Mouse (Mus musculus): ENCODE measurements around the gene Gm20388. TPM values are rescaled to one million over a fixed set of nuclear protein-coding genes. Genes with fewer than 3 reads are reported as not detected.

Gene Gm20388
- polyA plus RNA-seq, 1 experiment from 2014 or later: not detected

DNA sequence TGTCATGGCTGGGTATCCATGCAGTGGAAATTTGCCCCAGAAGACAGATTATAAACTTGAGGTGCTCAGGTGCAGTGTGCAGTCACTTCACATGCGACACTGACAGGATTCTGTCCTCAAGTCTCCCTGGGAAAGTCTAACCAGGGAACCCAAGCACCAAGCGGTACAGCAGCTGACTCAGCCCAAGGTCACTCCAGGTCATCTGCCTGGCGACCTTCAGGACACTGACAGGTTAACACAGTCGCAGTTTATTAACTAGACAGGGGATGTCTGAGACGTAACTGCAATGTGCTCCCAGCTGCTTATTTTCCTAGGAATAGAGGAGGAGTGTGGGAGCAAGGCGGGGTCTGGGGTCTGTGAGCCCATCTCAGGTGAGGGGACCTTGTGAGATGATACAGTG is 2558.8 kb downstream of the Gm20388 start:
- no peak overlapping the region for H3K9ac ChIP-seq (ENCODE audit: low read length)
- no peak overlapping the region for H3K4me2 ChIP-seq (replicated peaks; ENCODE audit: low read depth)
- TF ChIP-seq EP300 (optimal IDR thresholded peaks at IDR 0.05) (no peak), CTCF (IDR thresholded peaks at IDR 0.05; ENCODE audit: low read depth) (no peak)
- no peaks in the 10 kb centered on the region for H3K4me1 ChIP-seq (replicated peaks; ENCODE audit: control insufficient read depth, insufficient read depth)
- H3K36me3 ChIP-seq (ENCODE audit: control insufficient read depth, insufficient read depth, low read length): peaks cover 9% of the 10 kb centered on the region; the same call in 1 of the 2 replicates
- H3K27ac ChIP-seq (replicated peaks): no peak overlapping the region
- no peaks in the 10 kb centered on the region for H3K9me3 ChIP-seq (ENCODE audit: control insufficient read depth, low read length)
- 87% methylated on average over 6 of the region's 6 CpGs for WGBS
- DNase-seq (ENCODE audit: low spot score): no peak
- H3K27me3 ChIP-seq (ENCODE audit: control insufficient read depth, insufficient read depth, low read length): no peaks in the 10 kb centered on the region
- no peak for ATAC-seq (ENCODE audit: low FRiP score, low TSS enrichment)
- no peak overlapping the region for H3K4me3 ChIP-seq (ENCODE audit: low read depth, low read length)

DNA sequence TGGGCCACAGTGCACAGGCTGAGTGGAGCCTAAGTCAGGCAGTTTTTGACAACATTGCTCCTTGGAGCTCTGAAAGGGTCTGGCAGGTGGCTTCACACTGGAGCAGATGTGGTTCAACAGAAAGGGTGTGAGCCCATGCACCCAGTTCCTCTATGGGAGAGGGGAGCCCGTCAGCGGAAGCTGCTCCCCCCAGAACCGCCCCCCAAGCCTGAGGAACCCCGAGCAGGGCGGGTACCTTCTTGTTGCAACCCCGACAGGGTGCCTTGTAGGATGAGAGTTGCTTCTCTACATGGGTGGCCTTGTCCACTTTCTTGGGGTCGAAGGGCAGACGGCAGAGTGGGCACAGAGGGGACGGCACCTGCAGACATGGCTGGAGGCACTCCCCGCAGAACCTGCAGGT is 2559.3 kb downstream of the Gm20388 start:
- Histone ChIP-seq H3K27ac (replicated peaks) (no peak overlapping the region), H3K4me3 (ENCODE audit: low read depth, low read length) (no peak overlapping the region), H3K4me2 (replicated peaks; ENCODE audit: low read depth) (no peak overlapping the region), H3K27me3 (ENCODE audit: control insufficient read depth, insufficient read depth, low read length) (no peaks in the 10 kb centered on the region), H3K9ac (ENCODE audit: low read length) (no peak overlapping the region), H3K9me3 (ENCODE audit: control insufficient read depth, low read length) (no peaks in the 10 kb centered on the region), H3K4me1 (replicated peaks; ENCODE audit: control insufficient read depth, insufficient read depth) (peaks cover 3% of the 10 kb centered on the region; the same call in 1 of the 2 replicates), H3K36me3 (ENCODE audit: control insufficient read depth, insufficient read depth, low read length) (peaks cover 9% of the 10 kb centered on the region; the same call in 1 of the 2 replicates)
- ATAC-seq (ENCODE audit: low FRiP score, low TSS enrichment): no peak
- no peak for TF ChIP-seq EP300 (optimal IDR thresholded peaks at IDR 0.05)
- no peak for TF ChIP-seq CTCF (IDR thresholded peaks at IDR 0.05; ENCODE audit: low read depth)
- 88% methylated on average over 10 of the region's 10 CpGs for WGBS
- no peak for DNase-seq (ENCODE audit: low spot score)

DNA sequence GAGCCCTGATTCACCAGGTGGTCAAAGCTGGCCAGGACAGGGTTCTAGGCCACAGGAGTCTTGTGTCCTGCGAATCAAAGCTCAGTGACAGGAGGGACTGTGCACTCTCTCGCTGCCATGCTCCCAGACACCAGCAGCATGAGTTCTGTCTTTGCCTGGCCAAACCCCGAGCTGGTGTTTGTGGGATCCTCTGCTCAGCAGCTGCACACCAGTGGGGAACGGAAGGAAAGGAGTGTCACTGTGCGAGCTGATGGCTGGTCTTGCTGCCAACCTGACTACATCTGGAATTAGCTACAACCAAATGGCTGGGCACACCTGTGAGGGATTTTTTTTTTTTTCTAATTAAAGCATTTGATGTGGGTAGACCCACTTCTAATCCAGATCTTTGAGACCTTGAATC is 2560.1 kb downstream of the Gm20388 start:
- H3K36me3 ChIP-seq (ENCODE audit: control insufficient read depth, insufficient read depth, low read length): peaks cover 9% of the 10 kb centered on the region; the same call in 1 of the 2 replicates

DNA sequence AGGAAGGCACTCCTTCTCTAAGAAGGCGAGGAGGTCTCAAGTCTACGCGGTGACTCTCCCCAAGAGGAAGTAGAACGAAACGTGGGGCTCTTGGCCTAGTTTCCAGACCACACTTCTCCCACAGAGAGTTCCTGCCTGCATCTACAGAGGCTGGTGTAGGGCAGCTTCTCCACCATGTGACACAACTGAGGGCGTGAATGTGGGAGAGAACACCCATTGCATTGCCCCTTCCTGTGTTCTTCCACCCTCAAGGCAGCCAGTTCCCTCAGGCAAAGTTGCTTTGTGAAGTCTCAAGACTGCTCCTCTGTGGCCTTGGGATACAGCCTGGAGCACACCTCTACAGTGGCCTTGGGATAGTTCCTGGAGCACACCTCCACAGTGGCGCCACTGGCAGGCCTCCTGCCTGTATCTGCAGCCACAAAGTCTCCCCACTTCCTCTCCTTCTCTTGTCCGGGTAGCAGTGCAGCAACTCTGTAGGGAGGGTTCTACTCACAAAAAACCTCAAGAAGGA is 2563.3 kb downstream of the Gm20388 start:
- Histone ChIP-seq H3K9me3 (ENCODE audit: control insufficient read depth, low read length) (no peaks in the 10 kb centered on the region), H3K4me1 (replicated peaks; ENCODE audit: control insufficient read depth, insufficient read depth) (peaks cover 8% of the 10 kb centered on the region; the same call in 1 of the 2 replicates), H3K4me2 (replicated peaks; ENCODE audit: low read depth) (no peak overlapping the region), H3K27me3 (ENCODE audit: control insufficient read depth, insufficient read depth, low read length) (no peaks in the 10 kb centered on the region), H3K4me3 (ENCODE audit: low read depth, low read length) (no peak overlapping the region), H3K36me3 (ENCODE audit: control insufficient read depth, insufficient read depth, low read length) (peaks cover 3% of the 10 kb centered on the region; the same call in 1 of the 2 replicates), H3K9ac (ENCODE audit: low read length) (no peak overlapping the region), H3K27ac (replicated peaks) (no peak overlapping the region)
- TF ChIP-seq CTCF (IDR thresholded peaks at IDR 0.05; ENCODE audit: low read depth): no peak
- no peak for TF ChIP-seq EP300 (optimal IDR thresholded peaks at IDR 0.05)
- DNase-seq (ENCODE audit: low spot score) (no peak), ATAC-seq (ENCODE audit: low FRiP score, low TSS enrichment) (no peak)
- 92% methylated on average over 8 of the region's 8 CpGs for WGBS

More for the DNA sequence above, 2560.1 kb downstream of the Gm20388 start:
- WGBS: 88% methylated on average over 5 of the region's 5 CpGs
- Histone ChIP-seq H3K4me2 (replicated peaks; ENCODE audit: low read depth) (no peak overlapping the region), H3K9me3 (ENCODE audit: control insufficient read depth, low read length) (no peaks in the 10 kb centered on the region), H3K4me1 (replicated peaks; ENCODE audit: control insufficient read depth, insufficient read depth) (peaks cover 5% of the 10 kb centered on the region; the same call in 1 of the 2 replicates), H3K4me3 (ENCODE audit: low read depth, low read length) (no peak overlapping the region), H3K9ac (ENCODE audit: low read length) (no peak overlapping the region), H3K27me3 (ENCODE audit: control insufficient read depth, insufficient read depth, low read length) (no peaks in the 10 kb centered on the region), H3K27ac (replicated peaks) (no peak overlapping the region)
- DNase-seq (ENCODE audit: low spot score): no peak
- no peak for TF ChIP-seq CTCF (IDR thresholded peaks at IDR 0.05; ENCODE audit: low read depth)
- TF ChIP-seq EP300 (optimal IDR thresholded peaks at IDR 0.05): no peak
- no peak for ATAC-seq (ENCODE audit: low FRiP score, low TSS enrichment)

DNA sequence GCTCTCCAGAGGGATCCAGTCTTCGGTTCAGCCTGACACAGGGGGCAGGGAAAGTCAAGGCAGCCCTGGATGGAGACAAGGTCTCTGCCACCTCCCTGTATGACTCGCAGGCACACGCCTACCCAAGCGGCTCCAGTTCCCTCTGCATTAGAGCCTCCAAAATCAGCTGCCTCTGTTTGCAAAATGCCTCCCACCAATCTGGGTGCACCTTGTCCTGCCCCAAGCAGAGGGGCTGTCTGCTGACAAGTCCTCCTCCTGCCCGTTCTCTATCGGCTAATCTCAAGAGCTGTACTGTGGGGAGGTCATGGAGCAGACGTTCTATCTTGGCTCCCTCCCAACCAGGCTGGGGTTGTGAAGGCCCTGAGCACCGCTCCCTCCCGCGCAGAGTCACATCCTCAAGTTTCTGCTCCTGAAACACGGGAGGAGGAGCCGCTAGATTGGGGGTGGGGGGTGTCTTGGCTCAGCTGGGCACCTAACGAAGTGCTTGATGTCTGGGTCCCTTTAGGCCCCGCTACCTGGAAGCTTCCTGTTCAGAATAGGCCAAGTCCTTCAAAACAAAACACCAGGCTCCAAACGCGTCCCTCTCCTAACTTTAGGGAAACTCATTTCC is 2564.4 kb downstream of the Gm20388 start:
- H3K36me3 ChIP-seq (ENCODE audit: control insufficient read depth, insufficient read depth, low read length): peaks cover 6% of the 10 kb centered on the region; the same call in 1 of the 2 replicates
- no peaks in the 10 kb centered on the region for H3K27me3 ChIP-seq (ENCODE audit: control insufficient read depth, insufficient read depth, low read length)
- peak overlapping the region; percentile 86 for H3K4me2 ChIP-seq (replicated peaks; ENCODE audit: low read depth)
- H3K4me3 ChIP-seq (ENCODE audit: low read depth, low read length): peak overlapping the region; percentile 99
- 4% methylated on average over 16 of the region's 16 CpGs for WGBS
- ATAC-seq (ENCODE audit: low FRiP score, low TSS enrichment): no peak
- no peaks in the 10 kb centered on the region for H3K9me3 ChIP-seq (ENCODE audit: control insufficient read depth, low read length)
- peak overlapping the region; percentile 75 for H3K27ac ChIP-seq (replicated peaks)
- peak; percentile 52 for DNase-seq (ENCODE audit: low spot score)
- peaks cover 8% of the 10 kb centered on the region; the same call in 1 of the 2 replicates for H3K4me1 ChIP-seq (replicated peaks; ENCODE audit: control insufficient read depth, insufficient read depth)
- TF ChIP-seq EP300 (optimal IDR thresholded peaks at IDR 0.05): no peak
- peak overlapping the region; percentile 93 for H3K9ac ChIP-seq (ENCODE audit: low read length)
